Mouse (Mus musculus): ENCODE data around the gene Igfals. TPM values are rescaled to one million over a fixed set of nuclear protein-coding genes. Genes with fewer than 3 reads are reported as not detected.

Gene Igfals
- polyA plus RNA-seq, 1 experiment from 2014 or later: 0.12 TPM

GRCm38 (mm10) chr17:24849733-24850064 is 16.1 kb upstream of the Igfals start:
- Histone ChIP-seq H3K4me2 (peak overlapping the region; percentile 93), H3K36me3 (peaks cover 15% of the 10 kb centered on the region), H3K9me3 (no peaks in the 10 kb centered on the region), H3K27me3 (peaks cover 3% of the 10 kb centered on the region; the same call in 1 of the 2 replicates), H3K4me3 (peak overlapping the region; percentile 94), H3K4me1 (replicated peaks) (peaks cover 25% of the 10 kb centered on the region), H3K27ac (replicated peaks) (peak overlapping the region; percentile 98), H3K9ac (peak overlapping the region; percentile 82)
- ATAC-seq (ENCODE audit: low FRiP score, low read depth): no peak; the same call in 1 of the 2 replicates
- under 1% methylated on average over 21 of the region's 21 CpGs for WGBS

- WGBS: under 1% methylated on average over 58 of the region's 58 CpGs
- Histone ChIP-seq H3K4me3 (peak within 1 kb of the TSS; percentile 94), H3K27ac (replicated peaks) (peak within 1 kb of the TSS; percentile 98), H3K9me3 (no peaks in the 10 kb centered on the region), H3K36me3 (peaks cover 15% of the 10 kb centered on the region), H3K27me3 (peaks cover 3% of the 10 kb centered on the region; the same call in 1 of the 2 replicates), H3K9ac (peak within 1 kb of the TSS; percentile 82), H3K4me1 (replicated peaks) (peaks cover 25% of the 10 kb centered on the region), H3K4me2 (peak within 1 kb of the TSS; percentile 93)
- peak; percentile 100 for ATAC-seq (ENCODE audit: low FRiP score, low read depth)
These were observed 15.6 kb upstream of the Igfals start, which contains the start of gene Fahd1 for GRCm38 (mm10) chr17:24850065-24850772. Gene Fahd1, minus strand, starts transcription at chr17:24850364.

GRCm38 (mm10) chr17:24850773-24851127 is 15.0 kb upstream of the Igfals start:
- Histone ChIP-seq H3K9me3 (no peaks in the 10 kb centered on the region), H3K27ac (replicated peaks) (peak overlapping the region; percentile 98), H3K36me3 (peaks cover 15% of the 10 kb centered on the region), H3K4me3 (peak overlapping the region; percentile 94), H3K4me1 (replicated peaks) (peaks cover 25% of the 10 kb centered on the region), H3K9ac (peak overlapping the region; percentile 67), H3K27me3 (peaks cover 3% of the 10 kb centered on the region; the same call in 1 of the 2 replicates), H3K4me2 (peak overlapping the region; percentile 93)
- 1% methylated on average over 20 of the region's 20 CpGs for WGBS
- no peak for ATAC-seq (ENCODE audit: low FRiP score, low read depth)

GRCm38 (mm10) chr17:24851381-24852125 is 14.2 kb upstream of the Igfals start:
- WGBS: 82% methylated on average over 10 of the region's 10 CpGs

GRCm38 (mm10) chr17:24855838-24856464 is 9.8 kb upstream of the Igfals start:
- no peak overlapping the region for H3K4me2 ChIP-seq
- H3K4me1 ChIP-seq (replicated peaks): peaks cover 10% of the 10 kb centered on the region
- ATAC-seq (ENCODE audit: low FRiP score, low read depth): no peak
- WGBS: 91% methylated on average over 3 of the region's 3 CpGs
- H3K9ac ChIP-seq: no peak overlapping the region
- H3K4me3 ChIP-seq: no peak overlapping the region
- H3K36me3 ChIP-seq: peaks cover 20% of the 10 kb centered on the region
- H3K9me3 ChIP-seq: no peaks in the 10 kb centered on the region
- H3K27ac ChIP-seq (replicated peaks): no peak overlapping the region
- peaks cover 3% of the 10 kb centered on the region; the same call in 1 of the 2 replicates for H3K27me3 ChIP-seq

More at GRCm38 (mm10) chr17:24851381-24852125, 14.2 kb upstream of the Igfals start:
- H3K36me3 ChIP-seq: peaks cover 20% of the 10 kb centered on the region
- peak overlapping the region; percentile 93 for H3K4me2 ChIP-seq
- H3K27me3 ChIP-seq: peaks cover 3% of the 10 kb centered on the region; the same call in 1 of the 2 replicates
- no peaks in the 10 kb centered on the region for H3K9me3 ChIP-seq
- ATAC-seq (ENCODE audit: low FRiP score, low read depth): no peak
- peak overlapping the region; percentile 67 for H3K9ac ChIP-seq
- peaks cover 25% of the 10 kb centered on the region for H3K4me1 ChIP-seq (replicated peaks)
- H3K4me3 ChIP-seq: peak overlapping the region; percentile 94
- H3K27ac ChIP-seq (replicated peaks): no peak overlapping the region

DNA sequence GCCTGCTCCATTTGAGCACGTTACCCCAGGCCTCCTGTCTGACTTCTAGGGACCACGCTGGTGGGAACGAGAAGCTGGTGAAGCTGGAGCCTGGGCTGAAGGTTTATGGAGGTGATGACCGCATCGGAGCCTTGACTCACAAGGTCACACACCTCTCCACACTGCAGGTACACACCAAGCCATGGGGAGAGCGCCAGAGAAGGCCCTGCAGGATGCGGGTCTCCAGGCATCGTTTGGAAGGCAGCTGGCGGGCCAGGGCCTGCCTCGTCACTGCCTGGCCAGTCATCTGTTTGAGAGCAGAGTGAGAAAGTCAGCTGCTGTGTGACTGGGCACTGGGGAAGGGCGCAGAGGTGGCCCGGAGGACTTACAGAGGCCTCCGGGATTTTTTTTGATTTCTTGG is 9.2 kb upstream of the Igfals start:
- H3K36me3 ChIP-seq: peaks cover 24% of the 10 kb centered on the region

GRCm38 (mm10) chr17:24857831-24858470 is 7.8 kb upstream of the Igfals start:
- no peaks in the 10 kb centered on the region for H3K27me3 ChIP-seq
- H3K36me3 ChIP-seq: peaks cover 35% of the 10 kb centered on the region
- no peak for ATAC-seq (ENCODE audit: low FRiP score, low read depth)
- H3K9ac ChIP-seq: no peak overlapping the region
- H3K4me3 ChIP-seq: no peak overlapping the region
- no peak overlapping the region for H3K4me2 ChIP-seq
- no peaks in the 10 kb centered on the region for H3K4me1 ChIP-seq (replicated peaks)
- WGBS: 93% methylated on average over 8 of the region's 8 CpGs
- no peaks in the 10 kb centered on the region for H3K9me3 ChIP-seq
- H3K27ac ChIP-seq (replicated peaks): no peak overlapping the region

More for the DNA sequence above, 9.2 kb upstream of the Igfals start:
- Histone ChIP-seq H3K4me2 (no peak overlapping the region), H3K9ac (no peak overlapping the region), H3K9me3 (no peaks in the 10 kb centered on the region), H3K4me3 (no peak overlapping the region), H3K27ac (replicated peaks) (no peak overlapping the region), H3K27me3 (peaks cover 2% of the 10 kb centered on the region; the same call in 1 of the 2 replicates), H3K4me1 (replicated peaks) (peaks cover 3% of the 10 kb centered on the region)
- WGBS: 91% methylated on average over 13 of the region's 13 CpGs
- no peak for ATAC-seq (ENCODE audit: low FRiP score, low read depth)

DNA sequence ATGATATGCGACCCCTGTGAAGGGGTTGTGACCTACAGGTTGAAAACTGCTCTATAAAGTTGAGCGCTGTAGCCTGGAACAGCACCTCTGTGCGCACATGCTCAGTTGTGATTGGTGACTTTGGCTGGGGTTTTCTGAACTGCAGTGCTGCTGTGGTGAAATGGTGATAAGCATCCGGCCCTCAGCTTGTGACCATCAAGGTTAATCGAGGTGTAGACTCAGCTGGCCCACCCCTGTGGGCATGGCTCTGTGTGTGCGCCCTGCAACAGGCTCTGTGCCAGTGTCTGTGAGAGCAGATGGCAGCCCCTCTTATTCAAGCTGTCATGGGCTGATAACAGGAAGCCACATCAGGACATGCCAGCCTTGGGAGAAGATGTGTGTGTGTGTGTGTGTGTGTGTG is 6.8 kb upstream of the Igfals start:
- no peak overlapping the region for H3K4me2 ChIP-seq
- no peak overlapping the region for H3K9ac ChIP-seq
- no peak overlapping the region for H3K27ac ChIP-seq (replicated peaks)
- H3K4me3 ChIP-seq: no peak overlapping the region
- H3K36me3 ChIP-seq: peaks cover 33% of the 10 kb centered on the region
- no peaks in the 10 kb centered on the region for H3K27me3 ChIP-seq
- ATAC-seq (ENCODE audit: low FRiP score, low read depth): no peak
- H3K9me3 ChIP-seq: no peaks in the 10 kb centered on the region
- 86% methylated on average over 6 of the region's 6 CpGs for WGBS
- no peaks in the 10 kb centered on the region for H3K4me1 ChIP-seq (replicated peaks)

DNA sequence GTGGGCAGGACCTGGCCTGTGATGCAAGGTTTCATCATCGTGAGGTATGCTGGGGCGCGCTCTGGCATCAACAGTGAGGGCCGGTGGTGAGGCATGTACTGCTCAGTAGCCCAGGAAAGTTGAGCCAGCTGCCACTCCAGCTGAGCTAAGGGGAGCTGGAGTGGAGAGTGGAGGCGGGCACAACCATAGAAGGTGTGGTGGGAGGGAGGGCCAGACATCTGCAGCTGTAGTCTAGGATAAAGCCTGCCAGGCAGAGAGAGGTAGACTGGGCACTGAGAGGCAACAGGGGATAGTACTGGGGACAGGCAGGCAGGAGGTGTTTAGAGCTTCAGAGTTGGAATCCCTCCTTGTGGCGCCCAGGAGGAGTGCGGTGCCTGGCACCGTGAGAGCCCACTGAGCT is 5.7 kb upstream of the Igfals start:
- H3K4me3 ChIP-seq: no peak overlapping the region
- no peak overlapping the region for H3K27ac ChIP-seq (replicated peaks)
- H3K4me2 ChIP-seq: no peak overlapping the region
- no peaks in the 10 kb centered on the region for H3K4me1 ChIP-seq (replicated peaks)
- H3K27me3 ChIP-seq: no peaks in the 10 kb centered on the region
- WGBS: 95% methylated on average over 8 of the region's 8 CpGs
- no peak overlapping the region for H3K9ac ChIP-seq
- ATAC-seq (ENCODE audit: low FRiP score, low read depth): no peak
- H3K36me3 ChIP-seq: peaks cover 36% of the 10 kb centered on the region
- no peaks in the 10 kb centered on the region for H3K9me3 ChIP-seq

DNA sequence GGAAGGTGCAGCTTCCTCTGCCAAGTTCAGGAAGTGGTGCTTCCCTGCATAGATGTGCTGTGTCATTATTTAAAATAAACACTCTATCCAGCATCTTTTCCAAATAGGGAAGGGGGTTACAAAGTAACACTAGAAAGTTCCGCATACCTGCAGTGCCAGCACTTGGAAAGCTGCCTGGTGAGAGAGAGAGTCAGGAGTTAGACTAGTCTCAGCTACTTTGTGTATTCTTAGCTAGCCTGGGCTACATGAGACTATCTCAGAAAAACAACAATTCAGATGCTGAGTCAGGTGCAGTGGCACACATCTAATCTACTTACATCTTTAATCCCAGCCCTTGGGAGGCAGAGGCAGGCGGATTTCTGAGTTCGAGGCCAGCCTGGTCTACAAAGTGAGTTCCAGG is 4.0 kb upstream of the Igfals start:
- H3K27me3 ChIP-seq: no peaks in the 10 kb centered on the region
- no peaks in the 10 kb centered on the region for H3K9me3 ChIP-seq
- no peak for ATAC-seq (ENCODE audit: low FRiP score, low read depth)
- H3K9ac ChIP-seq: no peak overlapping the region
- peaks cover 34% of the 10 kb centered on the region for H3K36me3 ChIP-seq
- no peaks in the 10 kb centered on the region for H3K4me1 ChIP-seq (replicated peaks)
- WGBS: 95% methylated on average over 3 of the region's 3 CpGs
- no peak overlapping the region for H3K4me3 ChIP-seq
- no peak overlapping the region for H3K27ac ChIP-seq (replicated peaks)
- no peak overlapping the region for H3K4me2 ChIP-seq

DNA sequence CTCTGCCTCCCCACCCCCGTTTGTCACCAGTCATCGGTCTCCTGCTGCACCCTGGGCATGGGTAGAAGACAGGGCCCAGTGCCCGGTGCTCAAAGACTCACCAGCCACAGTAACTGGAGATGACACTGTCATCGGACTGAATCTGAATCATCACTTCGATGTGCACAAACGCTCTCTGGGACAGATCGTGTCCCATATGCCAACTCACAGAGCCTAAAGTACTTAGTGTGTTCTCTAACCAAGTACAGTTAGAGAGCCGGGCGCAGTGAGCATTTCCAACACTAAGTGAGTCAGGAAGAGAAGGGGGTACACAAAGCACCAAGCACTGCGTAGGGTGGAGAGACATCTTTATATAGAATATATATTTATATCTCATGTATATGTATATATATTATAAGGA is 2.1 kb downstream of the Igfals start:
- Histone ChIP-seq H3K9me3 (no peaks in the 10 kb centered on the region), H3K4me1 (replicated peaks) (no peaks in the 10 kb centered on the region), H3K27me3 (no peaks in the 10 kb centered on the region), H3K4me3 (no peak overlapping the region), H3K36me3 (peaks cover 18% of the 10 kb centered on the region), H3K4me2 (no peak overlapping the region), H3K27ac (replicated peaks) (no peak overlapping the region), H3K9ac (no peak overlapping the region)
- 96% methylated on average over 10 of the region's 10 CpGs for WGBS
- ATAC-seq (ENCODE audit: low FRiP score, low read depth): no peak

All from hindbrain, embryonic 15.5 days (tissue).